Mouse (Mus musculus): ENCODE measurements around the gene E030018B13Rik. TPM values are rescaled to one million over a fixed set of nuclear protein-coding genes. Genes with fewer than 3 reads are reported as not detected.

Gene E030018B13Rik
- polyA plus RNA-seq, 1 experiment, result not detected

GRCm38 (mm10) chr7:63897655-63898054, 19.0 kb upstream of the E030018B13Rik start:
- no peak overlapping the region for H3K4me3 ChIP-seq (ENCODE audit: insufficient read depth, low read depth, low read length)
- no peaks in the 10 kb centered on the region for H3K27me3 ChIP-seq (replicated peaks; ENCODE audit: control insufficient read depth, insufficient read depth, low read length)
- TF ChIP-seq CTCF (conservative IDR thresholded peaks at IDR 0.05; ENCODE audit: insufficient read depth, insufficient read length, low read depth, low read length) (no peak), POLR2A (IDR thresholded peaks at IDR 0.05; ENCODE audit: low read depth, low read length) (no peak)
- 44% methylated on average over 3 of the region's 3 CpGs for WGBS
- peaks cover 44% of the 10 kb centered on the region for H3K4me1 ChIP-seq (ENCODE audit: control insufficient read depth, insufficient read depth, low read length)
- no peaks in the 10 kb centered on the region for H3K36me3 ChIP-seq (ENCODE audit: control insufficient read depth, insufficient read depth, low read length)
- DNase-seq, result no peak
- peak overlapping the region; percentile 95 for H3K27ac ChIP-seq (ENCODE audit: insufficient read depth, low read depth, low read length)

DNA sequence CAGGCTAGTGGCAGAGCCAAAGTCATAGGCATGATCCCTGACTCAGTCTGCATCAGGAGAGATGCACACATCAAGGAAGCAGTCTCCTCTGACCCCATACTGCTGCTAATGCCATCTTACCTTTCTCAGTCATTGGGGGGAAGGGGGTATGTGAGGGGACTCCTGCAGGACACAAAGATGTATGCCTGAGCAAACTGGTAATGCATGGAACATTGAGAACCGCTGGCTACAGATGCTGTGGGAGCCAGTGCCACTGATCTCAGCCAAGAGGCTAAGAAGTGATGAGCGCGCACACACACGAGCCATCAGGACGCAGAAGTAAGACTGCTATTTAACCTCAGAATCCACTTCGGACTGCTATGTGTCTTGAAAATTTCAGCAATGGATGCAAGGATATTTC, 18.5 kb upstream of the E030018B13Rik start:
- Histone ChIP-seq H3K4me3 (ENCODE audit: insufficient read depth, low read depth, low read length) (no peak overlapping the region), H3K27ac (ENCODE audit: insufficient read depth, low read depth, low read length) (peak overlapping the region; percentile 95; the same call in 1 of the 2 replicates), H3K27me3 (replicated peaks; ENCODE audit: control insufficient read depth, insufficient read depth, low read length) (no peaks in the 10 kb centered on the region), H3K36me3 (ENCODE audit: control insufficient read depth, insufficient read depth, low read length) (no peaks in the 10 kb centered on the region), H3K4me1 (ENCODE audit: control insufficient read depth, insufficient read depth, low read length) (peaks cover 49% of the 10 kb centered on the region)
- no peak for DNase-seq
- WGBS, result 89% methylated on average over 6 of the region's 6 CpGs
- TF ChIP-seq POLR2A (IDR thresholded peaks at IDR 0.05; ENCODE audit: low read depth, low read length), result no peak
- no peak for TF ChIP-seq CTCF (conservative IDR thresholded peaks at IDR 0.05; ENCODE audit: insufficient read depth, insufficient read length, low read depth, low read length)

- H3K27me3 ChIP-seq (replicated peaks; ENCODE audit: control insufficient read depth, insufficient read depth, low read length), result no peaks in the 10 kb centered on the region
- peaks cover 53% of the 10 kb centered on the region for H3K4me1 ChIP-seq (ENCODE audit: control insufficient read depth, insufficient read depth, low read length)
- 95% methylated on average over 8 of the region's 8 CpGs for WGBS
- H3K4me3 ChIP-seq (ENCODE audit: insufficient read depth, low read depth, low read length), result no peak overlapping the region
- DNase-seq, result no peak
- no peaks in the 10 kb centered on the region for H3K36me3 ChIP-seq (ENCODE audit: control insufficient read depth, insufficient read depth, low read length)
- no peak overlapping the region for H3K27ac ChIP-seq (ENCODE audit: insufficient read depth, low read depth, low read length)
- no peak for TF ChIP-seq CTCF (conservative IDR thresholded peaks at IDR 0.05; ENCODE audit: insufficient read depth, insufficient read length, low read depth, low read length)
Observed at GRCm38 (mm10) chr7:63899925-63900324, 16.7 kb upstream of the E030018B13Rik start.

DNA sequence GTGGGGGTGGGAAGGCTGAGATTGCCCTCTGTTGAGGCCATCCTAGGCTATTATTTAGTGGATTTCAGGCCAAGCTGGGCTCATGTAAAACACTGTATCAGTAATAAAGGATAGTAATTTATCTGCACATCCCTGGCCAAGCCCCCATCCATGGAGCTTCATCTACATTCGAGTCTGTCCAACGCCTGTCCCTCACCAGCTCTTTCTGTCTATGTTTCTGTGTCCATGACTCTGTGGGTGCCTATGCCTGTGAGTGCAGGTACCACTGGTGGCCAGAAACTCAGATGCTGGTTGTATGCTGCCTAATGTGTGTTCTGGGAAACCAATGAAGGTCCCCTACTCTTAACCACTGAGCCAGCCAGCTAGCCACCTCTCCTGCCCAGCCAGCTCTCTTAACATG, 16.2 kb upstream of the E030018B13Rik start:
- Histone ChIP-seq H3K27ac (ENCODE audit: insufficient read depth, low read depth, low read length) (no peak overlapping the region), H3K4me1 (ENCODE audit: control insufficient read depth, insufficient read depth, low read length) (peaks cover 53% of the 10 kb centered on the region)
- TF ChIP-seq POLR2A (IDR thresholded peaks at IDR 0.05; ENCODE audit: low read depth, low read length) (no peak), CTCF (conservative IDR thresholded peaks at IDR 0.05; ENCODE audit: insufficient read depth, insufficient read length, low read depth, low read length) (no peak)

DNA sequence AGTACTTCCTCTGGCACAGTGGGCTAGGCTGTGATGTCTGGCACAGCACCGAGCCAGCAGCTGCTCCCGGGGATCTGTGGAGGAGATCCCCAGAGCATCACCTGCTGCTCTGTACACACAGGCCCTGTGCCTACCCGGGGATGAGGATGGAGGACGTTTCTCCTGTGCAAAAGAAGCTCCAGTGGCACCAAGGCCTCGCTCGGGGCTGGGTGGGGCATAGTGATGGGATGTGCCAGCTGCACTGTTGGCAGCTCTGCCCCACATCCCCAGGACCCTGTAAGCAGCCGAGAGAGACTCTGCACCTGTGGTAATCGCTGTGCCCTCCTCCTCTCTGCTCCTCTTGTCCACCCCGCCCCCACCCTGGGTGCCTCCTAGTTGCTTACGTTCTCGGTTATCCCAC, 15.3 kb upstream of the E030018B13Rik start:
- Histone ChIP-seq H3K36me3 (ENCODE audit: control insufficient read depth, insufficient read depth, low read length) (no peaks in the 10 kb centered on the region), H3K27me3 (replicated peaks; ENCODE audit: control insufficient read depth, insufficient read depth, low read length) (no peaks in the 10 kb centered on the region), H3K4me3 (ENCODE audit: insufficient read depth, low read depth, low read length) (no peak overlapping the region), H3K4me1 (ENCODE audit: control insufficient read depth, insufficient read depth, low read length) (peaks cover 48% of the 10 kb centered on the region), H3K27ac (ENCODE audit: insufficient read depth, low read depth, low read length) (no peak overlapping the region; the same call in 1 of the 2 replicates)
- no peak for DNase-seq
- 68% methylated on average over 11 of the region's 11 CpGs for WGBS
- TF ChIP-seq CTCF (conservative IDR thresholded peaks at IDR 0.05; ENCODE audit: insufficient read depth, insufficient read length, low read depth, low read length), result no peak
- no peak for TF ChIP-seq POLR2A (IDR thresholded peaks at IDR 0.05; ENCODE audit: low read depth, low read length)

More for the DNA sequence above, 16.2 kb upstream of the E030018B13Rik start:
- WGBS, result 92% methylated on average over 2 of the region's 2 CpGs
- no peak for DNase-seq
- no peak overlapping the region for H3K4me3 ChIP-seq (ENCODE audit: insufficient read depth, low read depth, low read length)
- H3K36me3 ChIP-seq (ENCODE audit: control insufficient read depth, insufficient read depth, low read length), result no peaks in the 10 kb centered on the region
- no peaks in the 10 kb centered on the region for H3K27me3 ChIP-seq (replicated peaks; ENCODE audit: control insufficient read depth, insufficient read depth, low read length)

DNA sequence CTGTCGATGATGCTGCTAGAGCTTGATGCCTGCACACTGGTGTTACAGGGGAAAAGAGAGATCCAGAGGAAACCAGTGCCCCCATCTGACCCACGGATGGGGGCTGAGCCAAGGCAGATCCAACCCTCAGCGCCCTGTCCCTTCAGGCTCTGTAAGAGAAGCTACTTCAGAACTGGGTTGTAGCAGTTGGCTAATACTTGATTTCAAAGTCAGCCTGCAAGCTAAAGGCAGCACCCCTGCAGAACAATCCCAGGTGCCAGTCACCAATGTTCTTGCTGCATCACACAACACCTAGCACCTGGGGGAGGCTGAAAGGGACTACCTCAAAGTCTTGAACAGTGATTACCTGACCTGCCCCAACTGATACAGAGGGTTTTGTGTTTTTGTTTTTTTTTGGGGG, 14.7 kb upstream of the E030018B13Rik start:
- H3K27me3 ChIP-seq (replicated peaks; ENCODE audit: control insufficient read depth, insufficient read depth, low read length), result no peaks in the 10 kb centered on the region
- H3K27ac ChIP-seq (ENCODE audit: insufficient read depth, low read depth, low read length), result peak overlapping the region; percentile 15
- 49% methylated on average over 3 of the region's 3 CpGs for WGBS
- no peaks in the 10 kb centered on the region for H3K36me3 ChIP-seq (ENCODE audit: control insufficient read depth, insufficient read depth, low read length)
- DNase-seq, result no peak
- TF ChIP-seq CTCF (conservative IDR thresholded peaks at IDR 0.05; ENCODE audit: insufficient read depth, insufficient read length, low read depth, low read length), result no peak
- no peak for TF ChIP-seq POLR2A (IDR thresholded peaks at IDR 0.05; ENCODE audit: low read depth, low read length)
- peaks cover 47% of the 10 kb centered on the region for H3K4me1 ChIP-seq (ENCODE audit: control insufficient read depth, insufficient read depth, low read length)
- H3K4me3 ChIP-seq (ENCODE audit: insufficient read depth, low read depth, low read length), result no peak overlapping the region

GRCm38 (mm10) chr7:63902604-63903210, 13.9 kb upstream of the E030018B13Rik start:
- Histone ChIP-seq H3K4me3 (ENCODE audit: insufficient read depth, low read depth, low read length) (no peak overlapping the region), H3K4me1 (ENCODE audit: control insufficient read depth, insufficient read depth, low read length) (peaks cover 48% of the 10 kb centered on the region), H3K27ac (ENCODE audit: insufficient read depth, low read depth, low read length) (peak overlapping the region; percentile 96), H3K27me3 (replicated peaks; ENCODE audit: control insufficient read depth, insufficient read depth, low read length) (no peaks in the 10 kb centered on the region), H3K36me3 (ENCODE audit: control insufficient read depth, insufficient read depth, low read length) (no peaks in the 10 kb centered on the region)
- 39% methylated on average over 3 of the region's 3 CpGs for WGBS
- peak; percentile 68 for DNase-seq
- no peak for TF ChIP-seq CTCF (conservative IDR thresholded peaks at IDR 0.05; ENCODE audit: insufficient read depth, insufficient read length, low read depth, low read length)
- no peak for TF ChIP-seq POLR2A (IDR thresholded peaks at IDR 0.05; ENCODE audit: low read depth, low read length)
